Mouse (Mus musculus) cerebral cortex, adult 2 months (tissue): Measurements from ENCODE around the gene Syngap1.

Experiments used
- WGBS: fragments of 180-500 bp; shearing (Covaris S2); methylation state at CpG from one replicate; pipeline ENCODE4 v1.1.7; 2018; 5-methylcytosine and 5-hydroxymethylcytosine counted together

The Syngap1 gene

GRCm38 (mm10) chr17:26941031-26941789, at the start of gene Syngap1:
TSS of gene Syngap1 (plus strand) at chr17:26941253.
- 5% methylated on average over 21 of the region's 24 CpGs for WGBS

GRCm38 (mm10) chr17:26892635-26893375, 48.2 kb upstream of the Syngap1 start:
- WGBS: 29% methylated on average over 16 of the region's 16 CpGs

GRCm38 (mm10) chr17:26893492-26893891, 47.6 kb upstream of the Syngap1 start:
- 28% methylated on average over 6 of the region's 6 CpGs for WGBS

GRCm38 (mm10) chr17:26894342-26894741, 46.7 kb upstream of the Syngap1 start:
- WGBS: 58% methylated on average over 6 of the region's 6 CpGs

- WGBS: 23% methylated on average over 10 of the region's 10 CpGs
Measured at GRCm38 (mm10) chr17:26895578-26895977, 45.5 kb upstream of the Syngap1 start.

GRCm38 (mm10) chr17:26900916-26901315, 40.1 kb upstream of the Syngap1 start:
- WGBS: 86% methylated on average over 6 of the region's 6 CpGs

- 35% methylated on average over 5 of the region's 5 CpGs for WGBS
Measured at GRCm38 (mm10) chr17:26904320-26904719, 36.7 kb upstream of the Syngap1 start.

- WGBS: 56% methylated on average over 15 of the region's 15 CpGs
Measured at GRCm38 (mm10) chr17:26907506-26907905, 33.5 kb upstream of the Syngap1 start.

GRCm38 (mm10) chr17:26915248-26915647, 25.8 kb upstream of the Syngap1 start:
- 63% methylated on average over 1 of the region's 1 CpGs for WGBS

GRCm38 (mm10) chr17:26916711-26917482, 24.2 kb upstream of the Syngap1 start, which contains the start of gene Kifc5b:
TSS of gene Kifc5b (plus strand) at chr17:26917091.
- under 1% methylated on average over 72 of the region's 72 CpGs for WGBS

- 2% methylated on average over 12 of the region's 12 CpGs for WGBS
Measured at GRCm38 (mm10) chr17:26917560-26917959, 23.5 kb upstream of the Syngap1 start.

- 74% methylated on average over 2 of the region's 2 CpGs for WGBS
Measured at GRCm38 (mm10) chr17:26918343-26918742, 22.7 kb upstream of the Syngap1 start.

- WGBS: 88% methylated on average over 2 of the region's 2 CpGs
Measured at GRCm38 (mm10) chr17:26919516-26919915, 21.5 kb upstream of the Syngap1 start.

GRCm38 (mm10) chr17:26922368-26922767, 18.7 kb upstream of the Syngap1 start:
- WGBS: 98% methylated on average over 6 of the region's 6 CpGs

- WGBS: 96% methylated on average over 9 of the region's 9 CpGs
Measured at GRCm38 (mm10) chr17:26925414-26925813, 15.6 kb upstream of the Syngap1 start.

- WGBS: 52% methylated on average over 7 of the region's 7 CpGs
Measured at GRCm38 (mm10) chr17:26931795-26932194, 9.3 kb upstream of the Syngap1 start.

GRCm38 (mm10) chr17:26932839-26933398, 8.1 kb upstream of the Syngap1 start, which contains the start of gene Phf1:
TSS of gene Phf1 (plus strand) at chr17:26933052.
- under 1% methylated on average over 43 of the region's 43 CpGs for WGBS

GRCm38 (mm10) chr17:26933419-26933818, 7.6 kb upstream of the Syngap1 start:
- WGBS: 5% methylated on average over 13 of the region's 13 CpGs

- 77% methylated on average over 16 of the region's 16 CpGs for WGBS
Measured at GRCm38 (mm10) chr17:26933885-26934827, 6.9 kb upstream of the Syngap1 start.

- whole genome bisulfite sequencing: 89% methylated on average over 9 of the region's 9 CpGs
Measured at GRCm38 (mm10) chr17:26935027-26935426, 6.0 kb upstream of the Syngap1 start.

GRCm38 (mm10) chr17:26936453-26936852, 4.6 kb upstream of the Syngap1 start:
- 75% methylated on average over 12 of the region's 12 CpGs for WGBS
